8 mouse cellular contexts compared by ENCODE assay signal in genomic region chr16:94568335-94569228, GRCm38 (mm10). TPM values are rescaled to one million over a fixed set of nuclear protein-coding genes. Genes with fewer than 3 reads are reported as not detected.
DNase-seq lines count a peak whose midpoint lies in the region; ATAC-seq and TF ChIP-seq lines count a peak whose summit lies in the region.

No protein-coding gene starts in this region.

- WGBS in embryonic facial prominence, embryonic 15.5 days = 2% methylated on average over 44 of the region's 53 CpGs
- WGBS in hindbrain, embryonic 16.5 days = 2% methylated on average over 53 of the region's 53 CpGs
- 2% methylated on average over 43 of the region's 53 CpGs for WGBS in lung, embryonic 14.5 days
- WGBS in stomach, embryonic 15.5 days = 1% methylated on average over 50 of the region's 53 CpGs

- no peak for TF ChIP-seq CTCF in lung, embryonic 14.5 days (IDR thresholded peaks at IDR 0.05; ENCODE audit: low read depth)

- H3K4me2 ChIP-seq in embryonic facial prominence, embryonic 15.5 days (replicated peaks) = peak overlapping the region; percentile 50
- H3K4me2 ChIP-seq in hindbrain, embryonic 16.5 days (ENCODE audit: low read length) = peak overlapping the region; percentile 62
- peak overlapping the region; percentile 69 for H3K4me2 ChIP-seq in lung, embryonic 14.5 days
- peak overlapping the region; percentile 55 for H3K4me2 ChIP-seq in stomach, embryonic 15.5 days

- no peaks in the 10 kb centered on the region for H3K36me3 ChIP-seq in embryonic facial prominence, embryonic 15.5 days
- H3K36me3 ChIP-seq in hindbrain, embryonic 16.5 days (ENCODE audit: control insufficient read depth, insufficient read depth, low read length) = no peaks in the 10 kb centered on the region
- H3K36me3 ChIP-seq in lung, embryonic 14.5 days (ENCODE audit: insufficient read depth) = no peaks in the 10 kb centered on the region
- no peaks in the 10 kb centered on the region for H3K36me3 ChIP-seq in stomach, embryonic 15.5 days

- no peaks in the 10 kb centered on the region for H3K27me3 ChIP-seq in embryonic facial prominence, embryonic 15.5 days
- H3K27me3 ChIP-seq in hindbrain, embryonic 16.5 days (replicated peaks; ENCODE audit: control insufficient read depth, insufficient read depth, low read length) = no peaks in the 10 kb centered on the region
- no peaks in the 10 kb centered on the region for H3K27me3 ChIP-seq in lung, embryonic 14.5 days (ENCODE audit: insufficient read depth, low read length)
- H3K27me3 ChIP-seq in stomach, embryonic 15.5 days (replicated peaks) = no peaks in the 10 kb centered on the region

- H3K9ac ChIP-seq in embryonic facial prominence, embryonic 15.5 days = peak overlapping the region; percentile 60
- H3K9ac ChIP-seq in hindbrain, embryonic 16.5 days (ENCODE audit: low read depth, low read length) = peak overlapping the region; percentile 81
- H3K9ac ChIP-seq in lung, embryonic 14.5 days = peak overlapping the region; percentile 71
- peak overlapping the region; percentile 48 for H3K9ac ChIP-seq in stomach, embryonic 15.5 days

- DNase-seq in CD4-positive, CD25-positive, alpha-beta regulatory T cell, adult 2 months (ENCODE audit: low read depth, low spot score) = peak; percentile 28
- peak; percentile 81 to 87 for DNase-seq in right cerebral cortex, postnatal 10 days (ENCODE audit: low spot score in 2 of 2)
- no peak for DNase-seq in right cerebral cortex, postnatal 25 days
- DNase-seq in lung, embryonic 14.5 days = peak; percentile 32

- peaks cover 16% of the 10 kb centered on the region for H3K4me1 ChIP-seq in embryonic facial prominence, embryonic 15.5 days
- peaks cover 19% of the 10 kb centered on the region for H3K4me1 ChIP-seq in hindbrain, embryonic 16.5 days (ENCODE audit: control insufficient read depth, insufficient read depth, low read depth, low read length)
- H3K4me1 ChIP-seq in lung, embryonic 14.5 days (ENCODE audit: insufficient read depth) = peaks cover 16% of the 10 kb centered on the region
- H3K4me1 ChIP-seq in stomach, embryonic 15.5 days = peaks cover 15% of the 10 kb centered on the region

- H3K4me3 ChIP-seq in embryonic facial prominence, embryonic 15.5 days (replicated peaks) = peak overlapping the region; percentile 93
- H3K4me3 ChIP-seq in hindbrain, embryonic 16.5 days (ENCODE audit: low read length) = peak overlapping the region; percentile 74
- H3K4me3 ChIP-seq in lung, embryonic 14.5 days (ENCODE audit: low read depth, low read length) = peak overlapping the region; percentile 98
- peak overlapping the region; percentile 96 for H3K4me3 ChIP-seq in stomach, embryonic 15.5 days (replicated peaks)

- ATAC-seq in CD4-positive, CD25-positive, alpha-beta regulatory T cell, adult 4 months = no peak
- no peak; the same call in 1 of the 2 replicates for ATAC-seq in embryonic facial prominence, embryonic 15.5 days (ENCODE audit: insufficient number of reproducible peaks, low FRiP score, low TSS enrichment, low read depth)
- peak; percentile 84 for ATAC-seq in hindbrain, embryonic 16.5 days
- ATAC-seq in lung, embryonic 14.5 days (ENCODE audit: insufficient read depth) = peak; percentile 84
- no peak; the same call in 1 of the 2 replicates for ATAC-seq in stomach, embryonic 15.5 days (ENCODE audit: insufficient read depth, low FRiP score, low read depth)

- no peaks in the 10 kb centered on the region for H3K9me3 ChIP-seq in embryonic facial prominence, embryonic 15.5 days (replicated peaks)
- H3K9me3 ChIP-seq in hindbrain, embryonic 16.5 days (ENCODE audit: control insufficient read depth, low read length) = no peaks in the 10 kb centered on the region
- H3K9me3 ChIP-seq in lung, embryonic 14.5 days (ENCODE audit: low read depth, low read length) = no peaks in the 10 kb centered on the region
- H3K9me3 ChIP-seq in stomach, embryonic 15.5 days = no peaks in the 10 kb centered on the region

- peak overlapping the region; percentile 100 for H3K27ac ChIP-seq in embryonic facial prominence, embryonic 15.5 days (replicated peaks)
- H3K27ac ChIP-seq in hindbrain, embryonic 16.5 days (ENCODE audit: low read depth, low read length) = peak overlapping the region; percentile 100
- H3K27ac ChIP-seq in lung, embryonic 14.5 days (ENCODE audit: low read depth) = peak overlapping the region; percentile 100
- H3K27ac ChIP-seq in stomach, embryonic 15.5 days = peak overlapping the region; percentile 100

RNA-seq across cellular contexts. Expression of gene Dyrk1a, which starts 1.2 kb away (rescaled TPM):
- polyA plus RNA-seq in CD4-positive, CD25-positive, alpha-beta regulatory T cell, adult 4 months (2017; shearing (Covaris generic)) = 10 to 100 TPM; 24.2 to 26.6 TPM
- polyA plus RNA-seq in embryonic facial prominence, embryonic 15.5 days (2015; fragmentation: Nextera tagmentation; extraction: Ambion mirVana) = 9.1 and 9.7 TPM in 2 replicates
- 9.4 and 9.8 TPM in 2 replicates for polyA plus RNA-seq in hindbrain, embryonic 16.5 days (2015; fragmentation: Nextera tagmentation; extraction: Ambion mirVana)
- 11.2 and 11.8 TPM in 2 replicates for polyA plus RNA-seq in lung, embryonic 14.5 days (2014; fragmentation: Nextera tagmentation; extraction: Ambion mirVana)
- 8.0 and 9.5 TPM in 2 replicates for polyA plus RNA-seq in stomach, embryonic 15.5 days (2015; fragmentation: Nextera tagmentation; extraction: Ambion mirVana)

RNA-seq across cellular contexts. Expression of gene Vps26c, which starts 42.0 kb away (rescaled TPM):
- polyA plus RNA-seq in CD4-positive, CD25-positive, alpha-beta regulatory T cell, adult 4 months (2017; shearing (Covaris generic)) = 10 to 100 TPM; 89.2 to 95.1 TPM
- 55.8 and 56.1 TPM in 2 replicates for polyA plus RNA-seq in embryonic facial prominence, embryonic 15.5 days (2015; fragmentation: Nextera tagmentation; extraction: Ambion mirVana)
- 91.3 and 98.0 TPM in 2 replicates for polyA plus RNA-seq in hindbrain, embryonic 16.5 days (2015; fragmentation: Nextera tagmentation; extraction: Ambion mirVana)
- 54.9 and 63.7 TPM in 2 replicates for polyA plus RNA-seq in lung, embryonic 14.5 days (2014; fragmentation: Nextera tagmentation; extraction: Ambion mirVana)
- polyA plus RNA-seq in stomach, embryonic 15.5 days (2015; fragmentation: Nextera tagmentation; extraction: Ambion mirVana) = 54.8 and 55.3 TPM in 2 replicates

Comparison
In these comparisons a context has a peak if more than half of its experiments do, and no peak if none do; other contexts are left out.
1. ATAC-seq: peak in hindbrain, embryonic 16.5 days (single experiment) and lung, embryonic 14.5 days (single experiment); none in CD4-positive, CD25-positive, alpha-beta regulatory T cell, adult 4 months (single experiment), embryonic facial prominence, embryonic 15.5 days (single experiment) and stomach, embryonic 15.5 days (single experiment).
2. Peak in every context shown above with its lines, with median percentiles within 50 percentile points of each other: H3K27ac ChIP-seq, H3K4me2 ChIP-seq, H3K4me3 ChIP-seq and H3K9ac ChIP-seq.